24 mouse cellular contexts compared by ENCODE assay signal in genomic region chr15:10619678-10620077, GRCm38 (mm10).
DNase-seq lines count a peak whose midpoint lies in the region; ATAC-seq and TF ChIP-seq lines count a peak whose summit lies in the region.
"Had no signal": no experiment of that assay in that cellular context is flagged by ENCODE, and none has a peak within 500 bp of the region (broad histone marks: within the 10 kb centered on the region; RNA-seq: fewer than 3 reads in every experiment).

No protein-coding gene starts in this region.

- no peak for TF ChIP-seq CTCF in layer of hippocampus, adult 2 months (conservative IDR thresholded peaks at IDR 0.05)

- no peaks in the 10 kb centered on the region for H3K27me3 ChIP-seq in embryonic facial prominence, embryonic 15.5 days
- no peaks in the 10 kb centered on the region for H3K27me3 ChIP-seq in embryonic facial prominence, embryonic 10.5 days (replicated peaks; ENCODE audit: low read depth, poor library complexity, severe bottlenecking)
- H3K27me3 ChIP-seq: CH12.LX; embryonic facial prominence, embryonic 12.5 days; forebrain, embryonic 12.5 days had no signal

- DNase-seq in embryonic facial prominence, embryonic 10.5 days (ENCODE audit: low spot score): no peak
- DNase-seq in ES-CJ7 (ENCODE audit: low read depth, low spot score) (peak; percentile 26), ZHBTc4 (ENCODE audit: low read depth, low spot score) (peak; percentile 65)
- no peak for DNase-seq in layer of hippocampus, adult 2 months (ENCODE audit: low spot score in 2 of 2)
- DNase-seq: adrenal gland, adult 2 months; adrenal gland, postnatal 10 days; adrenal gland, postnatal 25 days; B cell, adult 2 months; cerebellum, adult 11 months; cerebellum, adult 18-20 months; cerebellum, adult 8-10 months; cerebellum, adult 9-11 months; cerebellum, postnatal 14 days; cerebellum, postnatal 36 days; embryo, embryonic 11 days; forebrain, postnatal 0 days had no signal

- H3K36me3 ChIP-seq in embryonic facial prominence, embryonic 15.5 days: 0 out of 2 replicates have a peak, but pooled peaks cover 7% of the 10 kb centered on the region
- peaks cover 59% of the 10 kb centered on the region for H3K36me3 ChIP-seq in embryonic facial prominence, embryonic 10.5 days (replicated peaks)

- no peak overlapping the region for H3K4me2 ChIP-seq in embryonic facial prominence, embryonic 15.5 days (replicated peaks)
- H3K4me2 ChIP-seq: embryonic facial prominence, embryonic 12.5 days; forebrain, embryonic 12.5 days had no signal

- ATAC-seq in embryonic facial prominence, embryonic 15.5 days (ENCODE audit: insufficient number of reproducible peaks, low FRiP score, low TSS enrichment, low read depth): no peak
- ATAC-seq: CD4-positive, CD25-positive, alpha-beta regulatory T cell, adult 4 months; forebrain, embryonic 14.5 days; forebrain, postnatal 0 days had no signal

- 96% methylated on average over 3 of the region's 3 CpGs for WGBS in embryonic facial prominence, embryonic 15.5 days
- 96% methylated on average over 3 of the region's 3 CpGs for WGBS in embryonic facial prominence, embryonic 10.5 days

- H3K9ac ChIP-seq in embryonic facial prominence, embryonic 15.5 days: no peak overlapping the region
- H3K9ac ChIP-seq: embryonic facial prominence, embryonic 12.5 days; forebrain, embryonic 12.5 days; forebrain, postnatal 0 days had no signal

- H3K9me3 ChIP-seq in embryonic facial prominence, embryonic 15.5 days (replicated peaks): no peaks in the 10 kb centered on the region
- H3K9me3 ChIP-seq in embryonic facial prominence, embryonic 10.5 days: peaks cover 5% of the 10 kb centered on the region; the same call in 1 of the 2 replicates
- H3K9me3 ChIP-seq: forebrain, embryonic 12.5 days had no signal

- H3K27ac ChIP-seq in embryonic facial prominence, embryonic 15.5 days (replicated peaks): peak overlapping the region; percentile 71
- H3K27ac ChIP-seq in embryonic facial prominence, embryonic 10.5 days (replicated peaks): no peak overlapping the region
- H3K27ac ChIP-seq in layer of hippocampus, adult 2 months: no peak overlapping the region
- H3K27ac ChIP-seq: forebrain, embryonic 10.5 days; forebrain, embryonic 12.5 days had no signal

- H3K4me1 ChIP-seq in embryonic facial prominence, embryonic 15.5 days: peaks cover 21% of the 10 kb centered on the region
- H3K4me1 ChIP-seq in embryonic facial prominence, embryonic 10.5 days: peaks cover 34% of the 10 kb centered on the region

- no peak overlapping the region for H3K4me3 ChIP-seq in embryonic facial prominence, embryonic 15.5 days (replicated peaks)
- no peak overlapping the region for H3K4me3 ChIP-seq in embryonic facial prominence, embryonic 10.5 days
- H3K4me3 ChIP-seq in layer of hippocampus, adult 2 months: no peak overlapping the region
- H3K4me3 ChIP-seq: embryonic facial prominence, embryonic 12.5 days; erythroblast, embryonic 14.5 days; forebrain, embryonic 10.5 days; forebrain, embryonic 12.5 days had no signal

Comparison
In these comparisons a context has a peak if more than half of its experiments do, and no peak if none do; other contexts are left out.
1. DNase-seq: peak in ES-CJ7 (single experiment) and ZHBTc4 (single experiment); none in embryonic facial prominence, embryonic 10.5 days (single experiment) and layer of hippocampus, adult 2 months (0 of 2).